Mouse (Mus musculus) MEL (cell line): ENCODE data around the gene Kxd1. TPM values are rescaled to one million over a fixed set of nuclear protein-coding genes. Genes with fewer than 3 reads are reported as not detected.

ENCODE experiments used
- DNase-seq: peaks from one replicate; pipeline ENCODE4 v3.0.0; 2011; ENCODE audit warnings: low read depth, low spot score
- H3K27ac ChIP-seq: 2 replicates; pipeline ENCODE4 v1.5.1; 2012; ENCODE audit warnings: low read depth, mild to moderate bottlenecking, control low read depth, low read length, moderate library complexity; ENCODE audit not compliant: control insufficient read depth
- H3K27me3 ChIP-seq, 2 experiments: fragments of 150-350 bp in 1 of 2; sonication (generic) in 1 of 2; 2 replicates each; pipeline ENCODE4 v1.6.1; 2012; ENCODE audit warnings: low read length in 2 of 2, mild to moderate bottlenecking in 2 of 2, improper control_type of control experiment in 1 of 2, moderate library complexity in 1 of 2; ENCODE audit not compliant: insufficient read depth in 2 of 2, control insufficient read depth in 1 of 2
- H3K36me3 ChIP-seq, 2 experiments: 2 replicates each; pipeline ENCODE4 v1.6.1; 2012 to 2014; ENCODE audit warnings: low read length in 2 of 2, improper control_type of control experiment in 1 of 2, inconsistent platforms in 1 of 2, mild to moderate bottlenecking in 1 of 2; ENCODE audit not compliant: insufficient read depth in 2 of 2, control insufficient read depth in 1 of 2
- H3K4me1 ChIP-seq, 2 experiments: fragments of 150-350 bp in 1 of 2; sonication (generic) in 1 of 2; 2 replicates each; pipeline ENCODE4 v1.6.1; 2012; ENCODE audit warnings: low read length in 2 of 2, improper control_type of control experiment in 1 of 2, mild to moderate bottlenecking in 1 of 2; ENCODE audit not compliant: insufficient read depth in 2 of 2, control insufficient read depth in 1 of 2
- H3K4me3 ChIP-seq, 2 experiments: fragments of 150-350 bp in 1 of 2; sonication (generic) in 1 of 2; 2 replicates each; pipeline ENCODE4 v1.5.1; 2012; ENCODE audit warnings: low read depth in 2 of 2, low read length in 2 of 2, mild to moderate bottlenecking in 2 of 2, moderate library complexity in 2 of 2, control low read depth in 1 of 2, improper control_type of control experiment in 1 of 2; ENCODE audit not compliant: control insufficient read depth in 1 of 2, insufficient read depth in 1 of 2
- H3K79me2 ChIP-seq: 2 replicates; pipeline ENCODE4 v1.6.1; 2012; ENCODE audit warnings: mild to moderate bottlenecking, low read length, moderate library complexity; ENCODE audit not compliant: control insufficient read depth, poor library complexity, insufficient read depth
- H3K9ac ChIP-seq: 2 replicates; pipeline ENCODE4 v1.6.1; 2012; ENCODE audit warnings: low read depth, mild to moderate bottlenecking, control low read depth, low read length, moderate library complexity; ENCODE audit not compliant: control insufficient read depth, poor library complexity, severe bottlenecking
- H3K9me3 ChIP-seq: fragments of 150-350 bp; sonication (generic); replicated peaks from 2 replicates; pipeline ENCODE4 v1.6.1; 2012; ENCODE audit warnings: mild to moderate bottlenecking, low read length, improper control_type of control experiment, moderate library complexity; ENCODE audit not compliant: insufficient read depth
- E2F4 ChIP-seq: IDR thresholded peaks from 2 replicates; pipeline ENCODE4 v1.6.1; 2011; ENCODE audit warnings: low read depth, low read length, improper control_type of control experiment, borderline replicate concordance
- GATA1 ChIP-seq: IDR thresholded peaks from 2 replicates; pipeline ENCODE4 v1.6.1; 2011; ENCODE audit warnings: low read depth, low read length, improper control_type of control experiment
- HCFC1 ChIP-seq: IDR thresholded peaks from 2 replicates; pipeline ENCODE4 v1.6.1; 2012; ENCODE audit warnings: low read depth, mild to moderate bottlenecking, inconsistent platforms, low read length, improper control_type of control experiment, moderate library complexity
- KAT2A ChIP-seq: conservative IDR thresholded peaks from 2 replicates; pipeline ENCODE4 v1.6.1; 2012; ENCODE audit warnings: low read depth, low read length, improper control_type of control experiment, inconsistent platforms
- MAFK ChIP-seq: IDR thresholded peaks from 2 replicates; pipeline ENCODE4 v1.6.1; 2011; ENCODE audit warnings: low read depth, mild to moderate bottlenecking, low read length, improper control_type of control experiment, borderline replicate concordance
- MAX ChIP-seq: IDR thresholded peaks from 2 replicates; pipeline ENCODE4 v1.6.1; 2011; ENCODE audit warnings: low read length, improper control_type of control experiment
- MAZ ChIP-seq: IDR thresholded peaks from 2 replicates; pipeline ENCODE4 v1.6.1; 2012; ENCODE audit warnings: low read depth, mild to moderate bottlenecking, inconsistent platforms, low read length, improper control_type of control experiment
- MEF2A ChIP-seq: IDR thresholded peaks from 2 replicates; pipeline ENCODE4 v1.6.1; 2014; ENCODE audit warnings: low read depth, mild to moderate bottlenecking, inconsistent platforms, low read length, improper control_type of control experiment; ENCODE audit not compliant: poor library complexity, insufficient replicate concordance, severe bottlenecking; ENCODE audit errors: extremely low read depth
- MYB ChIP-seq: IDR thresholded peaks from 2 replicates; pipeline ENCODE4 v1.6.1; 2011; ENCODE audit warnings: mild to moderate bottlenecking, low read depth, low read length, improper control_type of control experiment
- MYC ChIP-seq: IDR thresholded peaks from 2 replicates; pipeline ENCODE4 v1.6.1; 2011; ENCODE audit warnings: low read depth, mild to moderate bottlenecking, low read length, improper control_type of control experiment, moderate library complexity
- NELFE ChIP-seq: IDR thresholded peaks from 2 replicates; pipeline ENCODE4 v1.6.1; 2011; ENCODE audit warnings: low read depth, low read length, improper control_type of control experiment
- POLR2AphosphoS2 ChIP-seq: IDR thresholded peaks from 2 replicates; pipeline ENCODE4 v1.6.1; 2011; ENCODE audit warnings: low read length, improper control_type of control experiment
- RAD21 ChIP-seq: IDR thresholded peaks from 2 replicates; pipeline ENCODE4 v1.6.1; 2011; ENCODE audit warnings: mild to moderate bottlenecking, low read depth, low read length, improper control_type of control experiment
- SIN3A ChIP-seq: IDR thresholded peaks from 2 replicates; pipeline ENCODE4 v1.6.1; 2012; ENCODE audit warnings: low read length, improper control_type of control experiment, inconsistent platforms
- TAL1 ChIP-seq: IDR thresholded peaks from 2 replicates; pipeline ENCODE4 v1.6.1; 2012; ENCODE audit warnings: mild to moderate bottlenecking, inconsistent platforms, low read length, moderate library complexity, mixed read lengths
- TBP ChIP-seq: IDR thresholded peaks from 2 replicates; pipeline ENCODE4 v1.8.0; 2011; ENCODE audit warnings: low read depth, low read length, improper control_type of control experiment
- TCF12 ChIP-seq: IDR thresholded peaks from 2 replicates; pipeline ENCODE4 v1.6.1; 2014; ENCODE audit warnings: low read depth, mild to moderate bottlenecking, inconsistent platforms, low read length, improper control_type of control experiment, moderate library complexity
- USF2 ChIP-seq, 2 experiments: IDR thresholded peaks; 2 replicates each; pipeline ENCODE4 v1.6.1; 2011 to 2012; ENCODE audit warnings: improper control_type of control experiment in 2 of 2, low read length in 2 of 2, borderline replicate concordance in 1 of 2, inconsistent platforms in 1 of 2, low read depth in 1 of 2, mild to moderate bottlenecking in 1 of 2; ENCODE audit not compliant: insufficient read depth in 1 of 2
- ZNF384 ChIP-seq: IDR thresholded peaks from 2 replicates; pipeline ENCODE4 v1.6.1; 2012; ENCODE audit warnings: low read depth, mild to moderate bottlenecking, inconsistent platforms, low read length, improper control_type of control experiment
- polyA plus RNA-seq, 2 experiments: library from polyadenylated mRNA; stranded (reverse) in 1 of 2; unstranded in 1 of 2; fragments of >175 nt in 1 of 2; fragments of >200 nt in 1 of 2; gene quantifications; 2 replicates each; pipeline versions ENCODE4 v1.2.1 to v1.2.4; 2012; ENCODE audit warnings: low replicate concordance in 2 of 2, low read depth in 1 of 2; ENCODE audit not compliant: insufficient read length in 2 of 2, insufficient read depth in 1 of 2, missing spikeins in 1 of 2
- total RNA-seq: library from RNA; depleted of rRNA; stranded (reverse); fragments of 300-350 nt; gene quantifications from 2 replicates; pipeline ENCODE4 v1.2.3, GENCODE M21; 2012

Kxd1 gene
- total and polyA plus RNA-seq, 3 experiments, result 54.4 to 77.4 TPM; not detected in 1

DNA sequence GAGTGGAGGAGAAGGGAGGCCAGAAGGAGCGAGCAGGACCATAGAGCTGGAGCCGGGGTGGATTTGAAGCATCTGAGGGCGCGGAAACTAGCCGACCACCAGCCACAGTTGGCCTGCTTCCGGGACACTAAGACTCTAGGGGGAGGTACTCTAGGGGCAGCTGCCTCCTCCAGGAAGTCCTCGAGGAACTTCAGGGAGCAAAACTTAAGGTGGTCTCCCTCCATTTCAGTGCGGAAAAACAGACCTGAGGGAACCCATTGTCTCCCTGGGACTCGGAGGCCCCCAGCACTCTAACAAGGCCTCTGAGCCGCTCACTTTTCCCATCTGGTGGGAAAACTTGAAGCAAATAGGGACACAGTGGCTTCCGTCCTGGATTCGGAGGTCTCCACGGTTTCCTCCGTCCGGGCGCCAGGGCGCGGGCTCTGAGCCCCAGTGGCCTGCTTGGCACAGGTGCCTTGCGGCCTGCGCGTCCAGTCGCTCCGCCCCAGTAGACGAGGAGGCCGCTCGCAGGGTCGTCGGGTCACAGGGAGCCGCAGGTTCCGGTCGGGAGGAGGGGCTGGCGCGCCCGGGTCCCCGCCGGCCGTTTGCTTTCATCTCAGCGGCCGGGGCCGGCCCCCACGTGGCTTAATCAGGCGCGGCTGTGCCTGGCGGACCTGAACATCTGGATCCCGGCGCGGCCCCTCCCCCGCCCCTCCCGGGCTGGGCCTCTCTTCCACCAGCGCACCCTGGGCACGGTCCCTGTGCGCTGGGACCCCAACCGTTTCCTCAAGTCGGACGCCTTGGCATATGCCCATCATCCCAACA, 39.6 kb downstream of the Kxd1 start:
- no peak overlapping the region for H3K27ac ChIP-seq
- no peaks in the 10 kb centered on the region for H3K79me2 ChIP-seq
- H3K9me3 ChIP-seq, result no peaks in the 10 kb centered on the region
- no peak overlapping the region for H3K4me3 ChIP-seq
- no peak for DNase-seq
- no peaks in the 10 kb centered on the region for H3K36me3 ChIP-seq
- no peaks in the 10 kb centered on the region; a peak in 1 of 4 replicates for H3K27me3 ChIP-seq
- H3K9ac ChIP-seq, result no peak overlapping the region
- no peaks in the 10 kb centered on the region for H3K4me1 ChIP-seq
- TF ChIP-seq USF2 (IDR thresholded peaks at IDR 0.05; ENCODE audit: borderline replicate concordance in 1 of 2, insufficient read depth in 1 of 2, low read depth in 1 of 2, low read length in 2 of 2) (no peak), SIN3A (no peak), MYB (no peak), MAZ (no peak), TBP (no peak), ZNF384 (no peak), TAL1 (no peak), TCF12 (no peak), MAFK (no peak), GATA1 (no peak), RAD21 (no peak), POLR2AphosphoS2 (no peak), E2F4 (no peak)

DNA sequence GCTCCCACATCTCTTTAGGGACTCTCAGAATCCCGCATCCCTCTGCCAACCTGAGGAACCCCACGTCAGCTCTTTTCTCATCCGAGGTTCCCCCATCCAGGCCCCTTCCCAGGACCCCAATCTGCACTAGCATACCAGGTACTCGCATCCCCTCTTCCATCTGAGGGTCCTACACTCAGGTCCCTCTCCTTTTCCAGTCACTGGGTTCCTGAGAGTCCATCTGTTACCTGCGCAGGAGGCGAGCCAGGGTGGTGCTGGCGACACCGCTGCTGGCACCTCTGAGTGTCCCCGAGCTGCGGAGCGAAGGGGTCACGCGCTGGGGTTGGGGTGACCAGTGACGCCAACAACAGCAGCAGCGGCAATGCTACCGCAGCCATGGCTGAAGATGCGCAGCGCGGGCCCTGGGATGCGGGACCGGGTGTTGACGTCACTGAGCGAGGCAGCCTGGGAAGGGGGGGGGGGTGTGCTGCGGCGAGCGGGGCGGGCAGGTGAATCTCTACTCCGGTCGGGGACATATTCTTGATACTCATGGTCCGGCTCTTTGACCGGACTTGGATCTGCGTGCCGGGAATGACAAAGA, 40.7 kb downstream of the Kxd1 start, which contains the start of gene Tmem59l:
Tmem59l (minus strand) TSS at position 418 of the 580 bp plus-strand sequence.
- no peak within 1 kb of the TSS for H3K9ac ChIP-seq

More for the DNA sequence above, 40.7 kb downstream of the Kxd1 start, which contains the start of gene Tmem59l:
- TF ChIP-seq POLR2AphosphoS2 (no peak), TAL1 (no peak), HCFC1 (no peak), KAT2A (no peak), MYC (no peak), MAX (no peak), NELFE (no peak), MEF2A (no peak)
- H3K27ac ChIP-seq, result no peak within 1 kb of the TSS
- no peaks in the 10 kb centered on the region for H3K36me3 ChIP-seq
- no peaks in the 10 kb centered on the region for H3K79me2 ChIP-seq
- DNase-seq, result no peak
- H3K9me3 ChIP-seq, result no peaks in the 10 kb centered on the region
- H3K4me3 ChIP-seq, result no peak within 1 kb of the TSS
- no peaks in the 10 kb centered on the region for H3K4me1 ChIP-seq
- peaks cover 0 to 3% of the 10 kb centered on the region in 2 experiments; a peak in 2 of 4 replicates for H3K27me3 ChIP-seq
